Comparison of ENCODE assay signal across 21 mouse cellular contexts in genomic region chr9:73258171-73258570, GRCm38 (mm10).
DNase-seq lines count a peak whose midpoint lies in the region; ATAC-seq lines count a peak whose summit lies in the region.
"Had no signal": no experiment of that assay in that cellular context is flagged by ENCODE, and none has a peak within 500 bp of the region (broad histone marks: within the 10 kb centered on the region; RNA-seq: fewer than 3 reads in every experiment).

No protein-coding gene starts in this region.

- no peak overlapping the region for H3K4me3 ChIP-seq in liver, embryonic 11.5 days (ENCODE audit: low read depth, low read length)
- H3K4me3 ChIP-seq: hindbrain, embryonic 10.5 days; left cerebral cortex, adult 2 months; limb, embryonic 10.5 days; midbrain, embryonic 13.5 days; neural tube, embryonic 12.5 days; stomach, embryonic 15.5 days had no signal

- no peaks in the 10 kb centered on the region for H3K36me3 ChIP-seq in liver, embryonic 11.5 days (ENCODE audit: control insufficient read depth, insufficient read depth, low read length)
- H3K36me3 ChIP-seq: hindbrain, embryonic 10.5 days; limb, embryonic 10.5 days; midbrain, embryonic 13.5 days; neural tube, embryonic 12.5 days; stomach, embryonic 15.5 days had no signal

- H3K27me3 ChIP-seq in liver, embryonic 11.5 days (replicated peaks; ENCODE audit: control insufficient read depth, insufficient read depth, low read length) = no peaks in the 10 kb centered on the region
- H3K27me3 ChIP-seq: midbrain, embryonic 13.5 days; neural tube, embryonic 12.5 days; stomach, embryonic 15.5 days had no signal

- H3K9ac ChIP-seq in liver, embryonic 11.5 days (ENCODE audit: low read depth, low read length) = no peak overlapping the region
- H3K9ac ChIP-seq: midbrain, embryonic 13.5 days; neural tube, embryonic 12.5 days; stomach, embryonic 15.5 days had no signal

- no peak overlapping the region for H3K4me2 ChIP-seq in liver, embryonic 11.5 days
- H3K4me2 ChIP-seq: midbrain, embryonic 13.5 days; neural tube, embryonic 12.5 days; stomach, embryonic 15.5 days had no signal

- 68% methylated on average over 9 of the region's 9 CpGs for WGBS in liver, embryonic 11.5 days

- H3K4me1 ChIP-seq in liver, embryonic 11.5 days (replicated peaks; ENCODE audit: control insufficient read depth, insufficient read depth, low read length) = no peaks in the 10 kb centered on the region
- H3K4me1 ChIP-seq: limb, embryonic 10.5 days; midbrain, embryonic 13.5 days; neural tube, embryonic 12.5 days; stomach, embryonic 15.5 days had no signal

- H3K27ac ChIP-seq in liver, embryonic 11.5 days (ENCODE audit: low read depth, low read length) = no peak overlapping the region
- H3K27ac ChIP-seq: hindbrain, embryonic 10.5 days; hindbrain, postnatal 0 days; left cerebral cortex, adult 2 months; limb, embryonic 10.5 days; midbrain, embryonic 13.5 days; neural tube, embryonic 12.5 days; stomach, embryonic 15.5 days had no signal

- no peaks in the 10 kb centered on the region for H3K9me3 ChIP-seq in liver, embryonic 11.5 days (ENCODE audit: control insufficient read depth, low read length)
- H3K9me3 ChIP-seq: hindbrain, embryonic 10.5 days; limb, embryonic 10.5 days; midbrain, embryonic 13.5 days; neural tube, embryonic 12.5 days; stomach, embryonic 15.5 days had no signal

- ATAC-seq in liver, embryonic 11.5 days (replicated peaks; ENCODE audit: low FRiP score) = no peak
- ATAC-seq: hindbrain, postnatal 0 days; intestine, postnatal 0 days had no signal

- DNase-seq in cerebellum, adult 9-11 months = peak; percentile 28
- no peak for DNase-seq in cerebellum, postnatal 4 days (ENCODE audit: low spot score in 2 of 2)
- DNase-seq in layer of hippocampus, adult 11-12 months (ENCODE audit: low spot score) = peak; percentile 31
- no peak for DNase-seq in layer of hippocampus, postnatal 10 days (ENCODE audit: low spot score in 2 of 2)
- peak; percentile 40 for DNase-seq in brain, embryonic 18.5 days (ENCODE audit: low read depth, low spot score)
- DNase-seq in right cerebral cortex, postnatal 25 days = peak; percentile 16
- DNase-seq in liver, embryonic 11.5 days (ENCODE audit: low spot score) = no peak
- DNase-seq: B cell, adult 2 months; gastrocnemius, postnatal 36 days; lung, adult 18-20 months; lung, postnatal 14 days; thymus, adult 18-20 months; thymus, postnatal 4 days had no signal

Comparison
In these comparisons a context has a peak if more than half of its experiments do, and no peak if none do; other contexts are left out.
1. DNase-seq: peak in cerebellum, adult 9-11 months (single experiment), layer of hippocampus, adult 11-12 months (single experiment), brain, embryonic 18.5 days (single experiment) and right cerebral cortex, postnatal 25 days (single experiment); none in cerebellum, postnatal 4 days (0 of 2), layer of hippocampus, postnatal 10 days (0 of 2) and liver, embryonic 11.5 days (single experiment).